Mouse (Mus musculus) layer of hippocampus, postnatal 25 days (tissue): ENCODE results near the gene Insm1. TPM values are rescaled to one million over a fixed set of nuclear protein-coding genes. Genes with fewer than 3 reads are reported as not detected.

Experiments
- DNase-seq, 2 experiments: peaks; one replicate each; pipeline ENCODE4 v3.0.0; 2022; ENCODE audit warnings: mixed read lengths in 2 of 2, low spot score in 1 of 2; ENCODE audit errors: extremely low spot score in 1 of 2
- total RNA-seq, 2 experiments: library from RNA; stranded (reverse); gene quantifications; 2 replicates each; pipeline ENCODE4 v1.2.3; 2021

Gene Insm1
- total RNA-seq, 2 experiments from 2014 or later: 7.5 to 8.6 TPM

DNA sequence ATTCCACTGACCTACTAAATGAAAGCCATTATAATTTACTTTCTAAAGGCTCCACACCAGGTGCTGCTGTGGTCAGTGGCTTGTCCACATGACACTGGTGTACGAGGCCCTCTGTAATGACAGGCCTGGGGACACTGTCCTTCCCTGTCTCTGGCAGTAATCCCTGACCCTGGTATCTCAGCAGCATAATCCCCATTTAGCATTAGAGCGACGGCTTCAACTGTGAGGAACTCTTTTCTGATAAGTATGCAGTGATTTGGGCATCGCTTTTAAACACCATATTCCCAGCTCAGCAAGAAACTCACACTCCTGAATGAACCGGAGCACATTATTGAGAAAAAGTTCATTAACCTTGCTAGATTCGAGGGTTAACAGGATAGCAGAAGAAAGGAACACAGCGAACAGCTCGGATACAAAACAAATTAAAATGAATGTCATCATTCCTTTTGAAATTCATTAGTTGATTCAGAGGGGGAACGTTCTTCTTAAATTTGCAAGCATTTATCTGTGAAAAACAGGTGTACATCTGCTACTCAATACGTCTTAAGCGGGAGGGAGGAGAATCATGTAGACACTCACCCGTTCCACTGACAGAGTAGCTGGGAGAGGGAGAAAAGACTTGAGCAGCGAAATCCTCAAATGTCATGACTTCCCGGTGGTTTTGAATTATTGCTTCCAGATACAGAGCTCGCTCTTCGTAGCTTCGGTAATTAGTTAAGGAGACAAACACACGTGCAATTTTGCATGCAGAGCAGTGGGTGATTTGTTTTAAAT is 38.3 kb downstream of the Insm1 start:
- no peak for DNase-seq

DNA sequence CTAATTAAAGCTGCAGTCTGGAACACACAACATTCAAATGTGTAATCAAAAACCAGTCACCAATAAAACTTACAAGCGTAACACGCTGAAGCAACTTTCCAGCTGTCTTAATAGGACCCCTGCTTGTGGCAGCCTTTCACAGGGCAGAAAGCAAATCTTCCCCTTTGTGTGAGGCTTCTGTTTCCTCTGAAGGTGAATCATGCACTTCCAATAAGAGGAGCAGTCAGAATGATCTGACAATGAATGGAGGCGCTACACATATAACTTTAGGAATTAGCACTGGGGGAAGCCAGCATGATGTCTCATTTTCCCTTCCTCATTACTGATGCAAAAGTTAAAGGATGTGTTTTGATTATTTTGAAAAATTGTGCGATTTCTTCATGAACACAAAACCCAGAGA is 39.4 kb downstream of the Insm1 start:
- no peak for DNase-seq

DNA sequence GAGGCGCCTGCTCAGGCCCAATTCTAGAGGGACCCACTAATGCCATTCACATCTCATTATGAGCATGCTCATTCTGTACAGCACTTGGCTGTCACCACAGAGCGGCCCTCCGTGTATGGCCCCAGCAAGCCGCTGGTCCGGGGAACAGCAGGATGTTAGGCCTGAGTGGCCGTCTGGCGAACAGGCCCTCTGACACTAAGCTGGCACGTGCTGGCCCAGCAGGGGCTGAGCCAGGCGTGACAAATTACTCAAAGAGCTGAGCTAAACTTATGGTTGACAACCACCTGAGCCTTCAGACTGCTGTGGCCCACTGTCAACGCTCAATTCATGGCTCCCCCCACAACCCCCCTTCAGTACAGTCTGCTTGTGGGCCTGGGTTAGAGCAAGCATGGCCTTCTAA is 40.5 kb downstream of the Insm1 start:
- no peak for DNase-seq

DNA sequence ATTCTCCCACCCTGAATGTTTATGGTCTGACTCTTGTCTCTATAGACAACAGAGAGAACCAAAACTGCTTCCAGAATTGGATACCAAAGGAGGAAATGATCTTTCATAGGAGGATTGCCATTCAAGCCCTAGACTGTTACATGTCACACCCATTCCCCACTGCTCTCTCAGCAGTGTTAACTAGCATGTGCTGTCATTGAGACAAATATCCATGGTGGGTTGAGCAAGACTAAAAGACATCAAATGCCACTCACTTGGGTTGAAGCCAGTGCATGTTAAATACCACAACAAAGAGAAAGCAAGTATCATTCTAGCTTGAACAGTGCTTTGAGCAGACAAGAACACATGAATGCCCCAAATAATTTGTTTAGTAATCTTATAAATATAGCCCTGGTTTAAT is 41.2 kb downstream of the Insm1 start:
- no peak for DNase-seq

DNA sequence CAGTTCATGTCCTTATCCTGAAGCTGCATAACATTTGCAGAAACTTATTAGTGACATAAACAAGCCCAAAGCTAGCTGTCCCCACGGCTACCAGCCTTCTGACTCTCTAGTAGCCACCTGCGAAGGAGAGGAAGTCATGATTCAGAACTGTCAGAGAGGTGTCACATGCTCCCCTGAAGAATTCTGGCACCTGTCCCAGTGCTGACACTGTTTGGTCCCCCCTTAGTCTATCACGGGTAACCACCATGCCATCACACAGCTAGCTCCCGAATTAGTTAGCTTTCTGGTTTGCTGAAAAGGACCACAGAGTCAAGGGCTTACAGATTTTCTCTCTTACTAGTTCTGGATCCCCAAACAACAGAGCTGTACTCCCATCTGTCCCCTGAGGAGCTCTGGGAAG is 43.3 kb downstream of the Insm1 start:
- DNase-seq: no peak

DNA sequence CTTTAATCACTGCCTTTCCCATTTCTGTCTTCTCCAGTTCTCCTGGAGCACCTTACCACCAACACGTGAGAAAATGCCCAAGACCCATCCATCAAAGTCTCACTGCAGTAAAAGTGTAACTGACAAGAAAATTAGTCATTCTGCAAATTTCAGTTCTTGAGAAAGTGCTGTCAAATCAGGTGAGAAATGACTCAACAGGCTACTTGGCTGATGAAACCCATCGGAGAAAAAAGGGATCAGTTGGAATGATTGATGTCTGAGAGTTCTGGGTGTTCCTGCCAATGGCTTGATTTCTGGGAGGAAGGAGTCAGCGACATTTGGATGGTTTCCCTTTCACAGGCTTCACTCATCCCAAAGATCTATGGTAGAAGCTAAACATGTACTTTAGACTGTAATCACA is 44.8 kb downstream of the Insm1 start:
- no peak for DNase-seq
